Mouse (Mus musculus) forebrain, embryonic 13.5 days (tissue): ENCODE results near the gene D10Wsu102e. TPM values are rescaled to one million over a fixed set of nuclear protein-coding genes. Genes with fewer than 3 reads are reported as not detected.
A peak's percentile ranks its signal among the peaks of the same experiment; 100 is the strongest.

Experiments
- ATAC-seq: fragments of 200-750 bp; cut with Nextera tagmentation; 2 replicates; pipeline ENCODE4 v1.8.0; 2017
- H3K27ac ChIP-seq: fragments of 300-500 bp; sonication (generic); 2 replicates; pipeline ENCODE4 v1.5.1; 2015; ENCODE audit warnings: inconsistent platforms, mild to moderate bottlenecking, moderate library complexity
- H3K27me3 ChIP-seq: fragments of 300-500 bp; sonication (generic); 2 replicates; pipeline ENCODE4 v1.6.1; 2015; ENCODE audit warnings: mild to moderate bottlenecking, inconsistent platforms
- H3K36me3 ChIP-seq: fragments of 300-500 bp; sonication (generic); 2 replicates; pipeline ENCODE4 v1.6.1; 2015; ENCODE audit warnings: mild to moderate bottlenecking, inconsistent platforms; ENCODE audit not compliant: poor library complexity, severe bottlenecking
- H3K4me1 ChIP-seq: fragments of 300-500 bp; sonication (generic); 2 replicates; pipeline ENCODE4 v1.6.1; 2015; ENCODE audit warnings: inconsistent platforms
- H3K4me2 ChIP-seq: fragments of 300-500 bp; sonication (generic); 2 replicates; pipeline ENCODE4 v1.6.1; 2015; ENCODE audit warnings: inconsistent platforms, mild to moderate bottlenecking, moderate library complexity
- H3K4me3 ChIP-seq: fragments of 300-500 bp; sonication (generic); 2 replicates; pipeline ENCODE4 v1.5.1; 2015; ENCODE audit warnings: mild to moderate bottlenecking, inconsistent platforms
- H3K9ac ChIP-seq: fragments of 300-500 bp; sonication (generic); 2 replicates; pipeline ENCODE4 v1.6.1; 2015; ENCODE audit warnings: mild to moderate bottlenecking, inconsistent platforms
- H3K9me3 ChIP-seq: fragments of 300-500 bp; sonication (generic); replicated peaks from 2 replicates; pipeline ENCODE4 v1.6.1; 2016; ENCODE audit warnings: inconsistent platforms
- WGBS: fragments of 180-500 bp; shearing (Covaris S2); methylation state at CpG from one replicate; pipeline ENCODE4 v1.1.7; 2015; 5-methylcytosine and 5-hydroxymethylcytosine counted together
- polyA plus RNA-seq: library from polyadenylated mRNA; unstranded; fragments of >200 nt; fragmentation: Nextera tagmentation; extraction: Ambion mirVana; gene quantifications from 2 replicates; pipeline ENCODE4 v1.2.1, GENCODE M21; 2015

Gene D10Wsu102e
- polyA plus RNA-seq, 1 experiment from 2014 or later: 1.1 TPM

DNA sequence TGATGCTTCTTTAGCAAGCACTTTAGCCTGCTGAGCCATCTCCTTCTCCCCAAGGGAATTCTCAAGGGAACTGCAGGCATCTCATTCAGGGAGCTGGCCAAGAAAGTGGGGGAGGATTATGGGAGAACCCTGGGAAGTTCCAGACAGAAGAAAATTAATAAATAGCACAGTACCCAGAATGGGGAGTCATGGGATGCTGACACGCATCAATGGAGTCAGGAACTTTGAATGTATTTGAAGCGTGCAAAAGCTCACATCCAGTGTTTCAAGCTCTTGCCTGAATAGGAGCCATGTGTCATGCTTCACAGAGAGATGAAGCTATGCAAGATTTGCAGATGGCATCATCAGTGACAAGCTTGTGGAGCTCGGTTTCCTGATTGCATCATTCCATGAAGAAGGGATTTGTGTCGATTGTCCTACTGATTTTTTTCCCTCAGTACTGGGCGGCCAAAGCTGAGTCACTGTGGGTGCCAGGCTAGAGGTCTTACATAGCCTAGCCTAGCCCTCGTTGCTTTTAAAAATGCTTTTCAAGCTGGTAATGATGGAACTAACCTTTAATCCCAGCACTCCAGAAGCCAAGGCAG, 170.5 kb downstream of the D10Wsu102e start:
- no peak for ATAC-seq
- H3K27me3 ChIP-seq: no peaks in the 10 kb centered on the region
- no peaks in the 10 kb centered on the region for H3K9me3 ChIP-seq
- H3K4me1 ChIP-seq: peaks cover 9% of the 10 kb centered on the region
- H3K4me3 ChIP-seq: no peak overlapping the region
- H3K27ac ChIP-seq: no peak overlapping the region
- WGBS: 80% methylated on average over 6 of the region's 6 CpGs
- no peak overlapping the region for H3K4me2 ChIP-seq
- no peak overlapping the region for H3K9ac ChIP-seq
- H3K36me3 ChIP-seq: peaks cover 17% of the 10 kb centered on the region; the same call in 1 of the 2 replicates

DNA sequence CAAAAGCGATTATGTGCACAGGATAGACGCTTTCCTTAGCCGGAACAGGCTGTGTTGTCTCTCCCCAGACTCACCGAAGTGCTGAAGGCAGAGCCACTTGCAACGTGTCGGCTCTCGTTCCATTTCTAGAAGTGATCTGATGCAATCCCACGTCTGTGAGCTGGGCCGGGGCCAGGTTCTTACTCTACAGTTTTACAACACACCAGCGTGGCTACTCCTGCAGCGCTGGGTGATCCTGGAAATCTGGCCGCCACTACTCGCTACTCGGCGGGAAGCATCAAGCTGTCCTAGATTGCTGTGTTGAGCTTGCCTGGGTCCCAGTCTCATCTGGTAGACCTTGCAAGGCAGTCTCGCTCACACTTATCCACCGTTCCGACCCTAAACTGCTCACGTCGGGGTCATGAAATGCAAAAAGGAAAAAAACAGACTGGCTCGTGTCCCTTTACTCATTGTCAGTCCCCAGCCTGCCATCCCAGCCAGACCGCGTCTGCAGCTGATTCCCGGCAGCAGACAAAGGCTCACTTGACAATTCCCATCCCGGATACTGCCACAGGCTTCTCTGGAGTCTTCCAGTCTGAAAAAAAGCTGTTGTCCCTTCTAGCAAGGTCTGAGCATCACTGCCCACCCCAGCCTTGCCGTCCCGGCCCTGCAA, 173.4 kb downstream of the D10Wsu102e start:
- WGBS: 2% methylated on average over 27 of the region's 27 CpGs
- Histone ChIP-seq H3K4me2 (peak overlapping the region; percentile 87), H3K9me3 (no peaks in the 10 kb centered on the region), H3K36me3 (no peaks in the 10 kb centered on the region), H3K4me1 (peaks cover 9% of the 10 kb centered on the region), H3K27me3 (no peaks in the 10 kb centered on the region), H3K9ac (peak overlapping the region; percentile 85), H3K27ac (peak overlapping the region; percentile 73), H3K4me3 (peak overlapping the region; percentile 63)
- peak; percentile 68 for ATAC-seq

DNA sequence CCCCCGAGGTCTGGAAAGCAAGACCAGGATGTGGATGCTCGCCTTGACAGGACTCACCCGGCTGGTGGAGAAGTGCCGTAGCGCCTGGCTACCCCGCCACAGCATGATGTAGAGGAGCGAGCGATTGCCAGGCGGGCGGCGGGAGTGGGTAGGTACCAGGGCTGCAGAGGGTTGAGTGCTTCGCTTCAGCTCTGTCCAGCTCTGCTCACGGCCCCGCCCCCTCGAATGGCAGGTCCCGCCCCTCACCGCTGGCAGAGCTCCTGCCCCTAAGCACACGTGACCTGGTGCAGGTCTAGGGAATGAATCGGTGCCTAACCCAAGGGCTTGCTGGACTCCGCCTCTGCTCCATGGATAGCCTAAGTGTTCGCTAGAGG, 173.9 kb downstream of the D10Wsu102e start, which contains the start of gene Aldh1l2:
Aldh1l2 (minus strand) TSS at position 231 of the 374 bp plus-strand sequence.
- peak within 1 kb of the TSS; percentile 85 for H3K9ac ChIP-seq
- H3K9me3 ChIP-seq: no peaks in the 10 kb centered on the region
- no peaks in the 10 kb centered on the region for H3K36me3 ChIP-seq
- no peaks in the 10 kb centered on the region for H3K27me3 ChIP-seq
- peak within 1 kb of the TSS; percentile 63 for H3K4me3 ChIP-seq
- peaks cover 9% of the 10 kb centered on the region for H3K4me1 ChIP-seq
- ATAC-seq: peak; percentile 95
- peak within 1 kb of the TSS; percentile 73 for H3K27ac ChIP-seq
- 1% methylated on average over 21 of the region's 21 CpGs for WGBS
- peak within 1 kb of the TSS; percentile 87 for H3K4me2 ChIP-seq

DNA sequence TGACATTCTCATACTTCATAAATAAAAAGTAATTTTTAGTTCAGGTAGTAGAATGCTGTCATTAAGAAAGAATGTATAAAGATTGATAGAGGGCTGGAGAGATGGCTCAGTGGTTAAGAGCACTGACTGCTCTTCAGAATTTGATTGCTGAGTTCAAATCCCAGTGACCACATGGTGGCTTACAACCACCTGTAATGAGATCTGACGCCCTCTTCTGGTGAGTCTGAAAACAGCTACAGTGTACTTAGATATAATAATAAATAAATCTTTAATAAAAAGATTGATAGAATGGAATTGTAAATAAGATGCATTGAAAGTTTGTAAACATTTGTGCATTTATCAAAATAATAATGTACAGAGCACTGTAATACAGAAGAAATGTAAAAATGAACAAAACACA, 176.4 kb downstream of the D10Wsu102e start:
- Histone ChIP-seq H3K9ac (no peak overlapping the region), H3K36me3 (no peaks in the 10 kb centered on the region), H3K4me2 (no peak overlapping the region), H3K27ac (no peak overlapping the region), H3K27me3 (no peaks in the 10 kb centered on the region), H3K4me3 (no peak overlapping the region), H3K4me1 (peaks cover 9% of the 10 kb centered on the region), H3K9me3 (no peaks in the 10 kb centered on the region)
- 4% methylated on average over 1 of the region's 1 CpGs for WGBS
- no peak for ATAC-seq

Other genes with a start within 250 kb of the D10Wsu102e start
- gene Slc41a2, start 22.3 kb upstream of the D10Wsu102e start, polyA plus RNA-seq: 0.92 and 2.3 TPM in 2 replicates
- gene Aldh1l2, start 173.9 kb downstream of the D10Wsu102e start, polyA plus RNA-seq: 11.5 and 13.9 TPM in 2 replicates
- 32.0 and 32.4 TPM in 2 replicates for gene Washc4, start 183.5 kb downstream of the D10Wsu102e start, polyA plus RNA-seq